Mouse (Mus musculus) adrenal gland, adult 2 months (tissue): Measurements from ENCODE around the gene Mtor. TPM values are rescaled to one million over a fixed set of nuclear protein-coding genes. Genes with fewer than 3 reads are reported as not detected.
A peak's percentile ranks its signal among the peaks of the same experiment; 100 is the strongest.

ENCODE experiments used
- DNase-seq: peaks from one replicate; pipeline ENCODE4 v3.0.0; 2021
- polyA plus RNA-seq: library from polyadenylated mRNA; depleted of rRNA; stranded (reverse); fragments of >200 nt; gene quantifications from 2 replicates; pipeline ENCODE4 v1.2.3, GENCODE M21; 2012
- total RNA-seq, 2 experiments: library from RNA; stranded (reverse); gene quantifications; 2 replicates each; pipeline ENCODE4 v1.2.3; 2021

The Mtor gene
- total and polyA plus RNA-seq, 3 experiments: 35.7 to 72.7 (median 62.2) TPM

DNA sequence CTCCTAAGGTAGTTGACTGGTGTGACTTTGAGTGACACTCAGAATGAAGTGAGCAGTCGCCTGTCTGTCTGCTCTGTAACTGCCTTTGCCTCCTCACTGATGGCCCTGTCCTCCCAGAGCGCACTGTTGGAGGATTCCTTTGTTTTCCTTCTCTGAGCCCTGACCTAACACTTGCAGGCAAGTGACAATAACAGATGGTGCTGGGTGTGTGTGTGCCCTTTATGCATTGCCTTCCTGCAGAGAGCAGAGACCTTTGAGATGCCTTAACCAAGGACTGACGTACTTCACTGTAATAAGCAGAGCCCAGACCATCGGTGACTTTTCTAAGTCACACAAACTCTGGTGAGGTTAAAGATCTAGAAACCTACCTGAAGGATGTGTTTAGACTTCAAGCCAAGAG is 82.9 kb downstream of the Mtor start:
- DNase-seq: no peak

DNA sequence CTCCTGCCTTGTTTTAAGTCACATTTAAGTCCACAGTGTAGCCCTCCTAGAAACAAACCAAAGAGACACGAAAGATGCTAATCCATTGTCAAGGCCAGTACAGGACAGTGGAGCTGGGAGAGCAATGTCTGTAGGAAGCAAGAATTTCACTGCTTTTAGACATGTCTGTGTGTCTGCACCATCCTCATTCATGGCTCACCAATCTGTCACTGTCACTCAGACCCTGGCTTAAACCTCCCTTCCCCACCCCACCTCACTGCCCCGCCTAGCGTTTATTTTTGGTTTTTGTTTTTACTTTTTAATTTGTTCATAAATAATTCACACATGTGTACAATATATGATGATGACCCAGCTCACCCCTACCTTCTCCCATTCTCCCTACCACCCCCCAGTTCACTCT is 84.1 kb downstream of the Mtor start:
- no peak for DNase-seq

DNA sequence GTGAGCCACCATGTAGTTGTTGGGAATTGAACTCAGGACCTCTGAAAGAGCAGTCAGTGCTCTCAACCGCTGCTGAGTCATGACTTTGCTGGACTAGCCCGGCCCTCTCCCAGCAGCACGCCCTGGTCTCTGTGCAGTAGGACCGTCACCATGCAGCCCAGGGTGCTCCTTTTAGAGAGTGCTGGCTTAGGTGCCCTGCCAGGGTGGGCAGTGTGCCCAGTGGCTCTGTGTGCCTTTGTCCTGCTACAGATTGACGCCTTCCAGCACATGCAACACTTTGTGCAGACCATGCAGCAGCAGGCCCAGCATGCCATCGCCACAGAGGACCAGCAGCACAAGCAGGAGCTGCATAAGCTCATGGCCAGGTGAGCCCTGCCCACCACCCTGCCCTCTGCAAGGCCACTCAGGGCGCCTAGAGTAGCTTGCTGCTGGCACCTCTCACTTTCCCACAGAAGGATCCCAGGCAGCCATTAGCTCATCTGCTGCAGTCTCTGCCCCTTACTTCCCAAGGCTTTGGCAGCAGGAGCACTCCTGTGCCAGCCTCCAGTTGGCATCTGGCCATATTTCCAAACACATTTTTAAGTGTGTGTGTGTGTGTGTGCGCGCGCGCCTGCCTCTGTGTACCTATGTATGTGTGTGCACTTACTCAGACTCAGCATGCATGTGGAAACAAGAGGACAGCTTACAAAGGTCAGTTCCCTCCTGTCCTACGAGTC is 85.4 kb downstream of the Mtor start:
- peak; percentile 41 for DNase-seq

DNA sequence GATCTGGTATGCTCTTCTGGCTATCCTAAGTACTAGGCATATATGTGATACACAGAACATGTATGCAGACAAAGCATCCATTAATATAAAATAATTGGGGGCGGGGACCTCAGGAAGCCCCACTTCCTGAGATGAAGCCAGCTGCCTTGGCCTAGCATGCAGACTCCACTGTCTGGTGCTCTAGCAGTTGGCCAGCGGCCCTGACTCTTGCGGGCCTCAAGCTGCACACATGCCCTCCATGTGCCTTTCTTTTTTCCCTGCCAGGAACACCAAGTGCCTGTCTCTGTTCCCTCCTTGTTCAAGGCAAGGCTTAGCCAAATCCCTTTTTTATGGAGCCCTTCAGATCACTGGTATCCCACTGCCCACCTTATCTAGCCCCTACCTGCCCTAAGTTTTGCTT is 87.5 kb downstream of the Mtor start:
- DNase-seq: no peak

- no peak for DNase-seq
Observed at GRCm38 (mm10) chr4:148549106-148549505, 100.7 kb downstream of the Mtor start.

- DNase-seq: no peak
Observed at GRCm38 (mm10) chr4:148557766-148558165, 109.4 kb downstream of the Mtor start.

DNA sequence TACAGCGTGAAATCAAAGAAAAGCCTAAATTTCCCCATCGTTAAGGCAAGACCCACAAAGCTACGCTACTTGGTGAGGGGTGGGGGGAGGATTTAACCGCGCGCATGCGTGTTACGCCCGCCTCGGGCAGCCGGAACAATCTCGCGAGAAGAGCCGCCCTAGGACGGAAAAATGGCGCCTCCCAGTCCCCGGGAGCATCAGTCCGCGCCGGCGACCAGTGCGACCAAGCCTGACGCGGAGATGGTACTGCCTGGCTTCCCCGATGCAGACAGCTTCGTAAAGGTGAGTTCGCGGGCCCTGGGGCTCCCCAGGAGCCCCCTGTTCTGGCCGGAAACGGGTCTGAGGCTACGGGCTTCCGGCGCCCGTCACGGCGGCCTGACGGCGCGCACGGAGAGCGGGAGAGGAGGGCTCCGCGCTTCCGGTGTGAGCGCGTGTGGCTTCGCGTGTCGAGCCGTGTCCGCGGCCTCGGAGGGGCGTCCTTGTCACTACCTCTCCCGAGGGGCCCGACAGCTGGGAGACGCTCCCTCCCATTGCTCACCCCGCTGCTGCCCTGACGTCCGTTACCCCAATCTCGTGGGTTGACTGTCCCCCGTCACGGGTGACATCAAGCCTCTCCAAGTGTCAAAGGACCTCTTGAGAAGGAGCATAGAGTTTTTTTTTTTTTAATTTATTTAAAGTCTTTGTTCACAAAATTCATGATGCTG is 110.0 kb downstream of the Mtor start, which contains the start of gene Exosc10:
Gene Exosc10 (plus strand): TSS at position 133 of the 704 bp plus-strand sequence.
- DNase-seq: peak; percentile 92

DNA sequence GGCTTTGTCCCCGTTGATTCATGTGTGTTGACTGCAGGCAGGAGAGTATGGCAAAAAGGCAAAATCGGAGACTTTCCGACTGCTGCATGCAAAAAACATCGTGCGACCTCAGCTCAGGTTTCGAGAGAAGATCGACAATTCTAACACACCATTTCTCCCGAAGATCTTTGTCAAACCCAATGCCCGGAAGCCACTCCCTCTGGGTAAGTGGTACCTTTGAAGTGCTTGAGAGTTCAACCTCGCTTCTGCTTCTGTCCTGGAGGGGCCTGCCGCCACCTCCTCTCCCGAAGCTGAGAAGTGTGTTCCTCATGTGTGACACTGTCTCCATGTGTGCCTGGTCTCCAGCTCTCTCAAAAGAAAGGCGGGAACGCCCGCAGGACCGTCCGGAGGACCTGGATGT is 114.3 kb downstream of the Mtor start:
- DNase-seq: no peak

DNA sequence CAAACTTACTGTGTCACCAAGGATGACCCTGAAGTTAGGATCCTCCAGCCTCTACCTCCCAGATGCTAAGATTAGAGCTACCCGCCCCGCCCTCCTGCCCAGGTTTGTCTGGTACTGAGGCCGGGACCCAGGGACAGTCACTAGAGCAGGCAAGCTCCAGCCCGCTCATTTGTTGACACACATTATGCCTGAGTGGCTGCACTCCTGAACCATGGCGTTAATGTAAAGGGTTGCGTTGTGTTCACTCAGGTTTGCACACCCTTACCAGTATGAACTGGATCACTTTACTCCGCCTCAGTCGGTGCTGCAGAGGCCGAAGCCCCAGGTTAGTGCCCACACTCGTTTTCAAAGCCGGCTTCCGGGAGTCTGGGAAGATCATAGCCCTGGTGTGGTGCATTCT is 115.2 kb downstream of the Mtor start:
- DNase-seq: no peak

- DNase-seq: no peak
Observed at GRCm38 (mm10) chr4:148570138-148570537, 121.7 kb downstream of the Mtor start.

DNA sequence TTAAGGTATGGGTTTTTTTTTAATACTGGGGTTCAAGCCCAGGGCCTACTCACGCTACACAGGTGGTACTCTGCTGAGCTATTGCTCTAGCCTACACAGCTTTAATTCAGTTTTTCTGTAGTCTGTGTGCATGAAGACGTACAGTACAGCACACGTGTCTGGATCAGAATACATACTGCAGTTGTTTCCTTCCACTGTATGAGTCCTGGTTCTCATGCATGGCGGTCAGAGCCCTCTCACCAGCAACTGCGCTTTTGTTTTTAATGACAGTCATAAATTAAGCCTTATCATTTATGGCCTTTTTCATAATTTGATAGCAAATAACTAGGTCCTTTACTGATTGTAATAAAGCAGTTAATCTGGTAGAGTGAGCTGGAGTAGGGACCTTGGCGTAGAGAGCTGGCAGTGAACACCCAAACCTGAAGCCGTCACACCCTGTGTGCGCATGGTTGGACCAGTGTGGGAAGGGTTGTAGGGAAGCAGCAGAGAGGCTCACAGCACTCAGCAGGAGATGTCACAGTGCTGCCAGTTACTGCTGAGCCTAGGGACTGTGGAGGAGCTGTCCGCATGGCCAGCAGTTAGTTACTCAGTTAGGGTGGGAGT is 122.4 kb downstream of the Mtor start:
- DNase-seq: no peak

- no peak for DNase-seq
Observed at GRCm38 (mm10) chr4:148573222-148573621, 124.8 kb downstream of the Mtor start.

DNA sequence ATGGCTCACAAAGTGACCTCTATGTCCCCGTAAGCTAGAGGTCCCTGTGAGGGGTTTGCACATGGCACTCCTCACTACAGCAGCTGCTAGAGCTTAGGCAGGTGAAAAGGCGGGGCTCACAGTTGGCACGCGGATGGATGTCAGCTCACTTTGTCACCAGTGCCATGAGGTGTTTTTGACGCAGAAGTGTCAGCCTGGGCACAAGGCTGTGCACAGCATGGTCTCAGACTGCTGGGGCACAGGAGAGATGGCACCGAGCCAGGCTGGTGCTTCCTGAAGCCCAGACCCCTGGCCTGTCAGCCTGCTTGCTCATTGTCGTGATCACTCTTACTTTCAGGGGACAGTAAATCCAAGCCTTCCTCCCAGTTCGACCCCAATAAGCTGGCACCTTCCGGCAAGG is 132.4 kb downstream of the Mtor start:
- DNase-seq: no peak

GRCm38 (mm10) chr4:148581422-148581821 is 133.0 kb downstream of the Mtor start:
- DNase-seq: no peak

DNA sequence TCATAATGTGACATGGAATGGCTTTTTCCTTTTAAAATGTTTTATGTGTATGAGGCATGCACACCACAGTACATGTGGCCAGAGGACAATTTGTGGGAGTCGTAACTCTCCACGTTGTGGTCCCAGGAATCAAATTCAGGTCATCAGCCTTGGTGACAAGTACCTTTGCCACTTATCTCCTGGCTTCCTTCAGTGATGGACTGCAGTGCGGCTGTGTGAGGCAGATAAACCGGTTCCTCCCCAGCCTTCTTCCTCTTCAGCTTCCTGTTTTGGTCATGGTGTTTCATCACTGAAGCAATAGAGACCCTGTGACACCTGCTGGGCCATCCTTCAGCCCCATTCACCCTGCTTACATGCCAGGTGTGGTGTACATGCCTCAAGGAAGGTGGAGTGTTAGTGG is 134.8 kb downstream of the Mtor start:
- DNase-seq: no peak

GRCm38 (mm10) chr4:148586648-148587047 is 138.2 kb downstream of the Mtor start:
- DNase-seq: peak; percentile 34

GRCm38 (mm10) chr4:148588793-148589192 is 140.4 kb downstream of the Mtor start:
- no peak for DNase-seq

DNA sequence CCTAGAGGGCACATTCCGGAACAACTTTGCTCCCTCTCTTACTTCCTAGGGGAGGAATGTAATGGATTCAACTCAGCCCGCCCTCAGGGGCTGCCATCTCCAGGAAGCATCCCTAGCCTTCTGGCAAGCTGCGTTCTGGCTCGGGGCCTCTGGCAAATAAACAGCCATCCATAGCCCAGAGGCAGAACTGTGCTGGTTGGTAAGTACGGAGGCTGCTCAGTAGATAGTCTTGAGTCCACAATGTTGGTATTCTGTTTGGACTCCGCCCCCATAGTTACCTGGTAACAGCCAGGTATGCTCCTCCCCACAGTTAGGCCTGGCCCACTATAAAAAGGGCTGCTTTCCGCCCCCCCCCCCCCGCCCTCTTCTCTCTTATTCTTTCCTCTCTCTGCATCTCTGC is 141.2 kb downstream of the Mtor start:
- no peak for DNase-seq

GRCm38 (mm10) chr4:148590421-148591170 is 142.2 kb downstream of the Mtor start:
- DNase-seq: peak; percentile 28

DNA sequence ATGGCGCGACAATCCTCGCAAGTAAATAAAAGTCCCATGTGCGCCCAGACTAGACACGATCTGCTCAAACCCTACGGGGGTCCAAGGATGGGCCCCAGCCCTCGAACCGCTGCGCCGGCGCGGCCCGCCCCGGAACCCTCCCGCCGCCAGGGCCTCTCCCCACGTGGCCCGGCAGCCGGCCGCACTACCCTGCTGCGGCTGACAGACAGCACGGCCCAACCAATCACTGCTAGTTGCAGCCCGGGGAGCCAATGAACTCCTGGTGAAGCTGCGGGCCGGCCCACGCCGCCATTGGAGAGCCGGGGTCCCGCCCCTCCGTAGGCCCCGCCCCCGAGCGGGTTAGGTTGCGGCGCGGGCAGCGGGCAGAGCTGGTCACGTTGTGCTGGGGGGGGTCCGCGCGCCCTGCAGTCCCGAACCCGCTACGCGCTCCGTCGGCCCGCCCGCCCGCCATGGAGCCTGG is 142.8 kb downstream of the Mtor start, which contains the start of gene Srm:
Gene Srm (plus strand): TSS at position 333 of the 460 bp plus-strand sequence.
- peak; percentile 99 for DNase-seq

GRCm38 (mm10) chr4:148591637-148592380 is 143.4 kb downstream of the Mtor start:
- DNase-seq: no peak

DNA sequence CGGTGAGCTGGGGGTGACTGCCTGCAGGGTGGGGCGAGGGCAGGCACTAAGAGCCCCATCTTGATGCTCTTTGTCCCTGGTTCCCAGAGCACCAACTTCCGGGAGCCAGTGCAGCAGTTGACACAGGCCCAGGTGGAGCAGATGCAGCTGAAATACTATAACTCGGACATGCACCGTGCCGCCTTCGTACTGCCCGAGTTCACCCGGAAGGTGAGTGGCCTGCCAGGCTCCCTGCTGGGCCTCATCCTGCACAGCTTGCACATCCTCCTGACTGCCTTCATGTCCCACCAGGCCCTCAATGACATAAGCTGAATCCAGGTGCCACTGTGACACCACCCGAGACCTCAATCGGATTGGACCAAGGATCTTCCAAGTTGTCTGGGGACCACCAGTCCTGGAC is 145.6 kb downstream of the Mtor start:
- no peak for DNase-seq
